Mouse (Mus musculus): Measurements from ENCODE around the gene Topaz1. TPM values are rescaled to one million over a fixed set of nuclear protein-coding genes. Genes with fewer than 3 reads are reported as not detected.

Gene Topaz1
- total RNA-seq, 2 experiments from 2014 or later = not detected

Other genes starting within 250 kb of the Topaz1 start
- 10 to 100 TPM; 31.1 to 32.9 TPM for gene Tcaim, start 58.2 kb downstream of the Topaz1 start, total RNA-seq (2021)
- not detected for gene Gm35549, start 96.7 kb downstream of the Topaz1 start, total RNA-seq (2021)
- gene Zfp445, start 118.7 kb downstream of the Topaz1 start, total RNA-seq (2021) = 10 to 100 TPM; 29.7 to 36.0 TPM
- 1 to 10 TPM; 3.6 TPM for gene Zkscan7, start 138.3 kb downstream of the Topaz1 start, total RNA-seq (2021)
- gene Zfp105, start 175.7 kb downstream of the Topaz1 start, total RNA-seq (2021) = 1 to 10 TPM; 2.8 to 3.9 TPM
- gene 1110059G10Rik, start 203.7 kb downstream of the Topaz1 start, total RNA-seq (2021) = 10 to 100 TPM; 11.1 to 12.1 TPM
- 1 to 10 TPM; 2.1 to 2.5 TPM for gene Kif15, start 203.7 kb downstream of the Topaz1 start, total RNA-seq (2021)